Mouse (Mus musculus): ENCODE data around the gene Iqcg.

DNA sequence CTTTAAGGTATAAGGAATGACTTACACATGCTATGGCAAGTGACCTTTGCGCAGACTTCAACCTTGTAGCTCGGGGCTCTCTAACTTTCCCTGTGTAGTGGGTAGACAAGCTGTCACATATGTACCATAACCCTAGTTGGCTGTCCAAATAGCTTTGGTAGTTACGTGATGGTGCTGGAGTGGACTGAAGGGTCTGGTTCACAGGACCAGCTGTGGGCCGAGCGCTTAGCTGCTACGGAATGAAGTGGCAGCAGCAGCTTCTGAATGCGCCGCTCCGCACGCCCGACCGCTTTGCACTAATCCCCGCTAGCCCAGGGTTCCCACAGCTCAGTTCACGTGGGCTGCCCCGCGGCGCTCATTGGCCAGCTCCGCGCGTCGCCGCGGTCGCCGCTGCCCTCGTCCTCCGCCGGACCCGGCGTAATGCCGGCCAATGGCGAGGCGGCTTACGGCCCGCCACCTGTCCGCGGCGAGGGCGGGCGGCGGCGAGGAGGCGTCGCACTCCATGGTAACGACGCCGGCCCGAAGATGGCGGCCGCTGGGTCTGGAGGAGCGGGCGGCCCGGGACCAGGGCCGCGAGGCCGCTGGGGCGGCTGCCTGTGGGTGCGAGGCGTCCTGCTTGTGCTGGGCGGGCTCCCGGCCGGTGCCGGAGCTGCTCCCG is 6.1 kb upstream of the Iqcg start, which contains the start of gene Lmln:
- no peak for TF ChIP-seq CTCF (IDR thresholded peaks at IDR 0.05; ENCODE audit: borderline replicate concordance, insufficient read depth, low read depth, low read length)
- TF ChIP-seq POLR2A (IDR thresholded peaks at IDR 0.05; ENCODE audit: borderline replicate concordance, insufficient read depth, low read length): peak; percentile 73; the same call in 1 of the 2 replicates

Data from cerebellum, adult 2 months (tissue).